34 mouse cellular contexts compared by ENCODE assay signal in the genomic region with DNA sequence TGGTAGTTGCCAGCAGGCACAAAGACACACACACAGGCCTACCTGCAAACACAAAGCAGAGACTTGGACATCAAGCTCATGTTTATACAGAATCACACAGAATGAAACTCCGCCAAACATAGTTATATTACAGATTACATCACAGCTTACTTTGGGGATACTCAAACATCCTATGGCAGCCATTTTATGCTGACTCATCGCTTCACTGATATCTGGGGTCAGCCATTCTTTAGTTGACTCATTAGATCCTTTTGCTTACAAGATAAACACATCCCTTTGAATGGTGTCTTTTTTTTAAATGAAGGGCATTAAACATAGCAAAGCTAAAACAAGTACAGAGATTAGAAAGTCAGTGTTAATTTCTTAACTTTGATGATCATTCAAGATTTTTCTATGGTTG.
"Had no signal": no experiment of that assay in that cellular context is flagged by ENCODE, and none has a peak within 500 bp of the region (broad histone marks: within the 10 kb centered on the region; RNA-seq: fewer than 3 reads in every experiment).

No protein-coding gene starts in this region.

- H3K27ac ChIP-seq: heart, embryonic 13.5 days; heart, embryonic 15.5 days; hindbrain, embryonic 10.5 days; hindbrain, embryonic 12.5 days; hindbrain, embryonic 13.5 days; hindbrain, embryonic 14.5 days; hindbrain, embryonic 15.5 days; hindbrain, postnatal 0 days; intestine, embryonic 15.5 days; kidney, embryonic 15.5 days; kidney, postnatal 0 days; layer of hippocampus, adult 2 months; left cerebral cortex, adult 2 months had no signal

- H3K9me3 ChIP-seq: heart, embryonic 13.5 days; heart, embryonic 15.5 days; hindbrain, embryonic 10.5 days; hindbrain, embryonic 12.5 days; hindbrain, embryonic 13.5 days; hindbrain, embryonic 15.5 days; intestine, embryonic 15.5 days; kidney, embryonic 15.5 days had no signal

- DNase-seq: heart, postnatal 14 days; heart, postnatal 36 days; heart, postnatal 4 days; kidney, adult 11 months; kidney, adult 18-20 months; kidney, adult 2 months; kidney, adult 8-10 months; kidney, adult 9 months; kidney, postnatal 10 days; kidney, postnatal 14 days; kidney, postnatal 25 days; kidney, postnatal 36 days; kidney, postnatal 4 days; layer of hippocampus, adult 9-11 months; layer of hippocampus, postnatal 36 days had no signal

- H3K27me3 ChIP-seq: heart, embryonic 12.5 days; heart, embryonic 13.5 days; heart, embryonic 15.5 days; hindbrain, embryonic 12.5 days; hindbrain, embryonic 13.5 days; hindbrain, embryonic 15.5 days; intestine, embryonic 15.5 days; kidney, embryonic 15.5 days had no signal

- H3K36me3 ChIP-seq: heart, embryonic 12.5 days; heart, embryonic 13.5 days; heart, embryonic 15.5 days; hindbrain, embryonic 10.5 days; hindbrain, embryonic 12.5 days; hindbrain, embryonic 13.5 days; hindbrain, embryonic 15.5 days; intestine, embryonic 15.5 days; kidney, embryonic 15.5 days had no signal

- ATAC-seq: hindbrain, embryonic 16.5 days; hindbrain, postnatal 0 days; inflammation-experienced regulatory T-cells, adult 6 months; intestine, embryonic 15.5 days; intestine, embryonic 16.5 days; intestine, postnatal 0 days had no signal

- H3K4me3 ChIP-seq: heart, embryonic 12.5 days; heart, embryonic 13.5 days; heart, embryonic 15.5 days; hindbrain, embryonic 10.5 days; hindbrain, embryonic 12.5 days; hindbrain, embryonic 13.5 days; hindbrain, embryonic 15.5 days; intestine, embryonic 15.5 days; kidney, embryonic 15.5 days; layer of hippocampus, adult 2 months; left cerebral cortex, adult 2 months had no signal

- H3K9ac ChIP-seq: heart, embryonic 12.5 days; heart, embryonic 13.5 days; heart, embryonic 15.5 days; hindbrain, embryonic 12.5 days; hindbrain, embryonic 13.5 days; hindbrain, embryonic 14.5 days; hindbrain, embryonic 15.5 days; intestine, embryonic 15.5 days; kidney, embryonic 15.5 days had no signal

- H3K4me2 ChIP-seq: heart, embryonic 11.5 days; heart, embryonic 12.5 days; heart, embryonic 13.5 days; heart, embryonic 15.5 days; hindbrain, embryonic 12.5 days; hindbrain, embryonic 13.5 days; hindbrain, embryonic 14.5 days; hindbrain, embryonic 15.5 days; intestine, embryonic 15.5 days; kidney, embryonic 15.5 days had no signal

- H3K4me1 ChIP-seq: heart, embryonic 12.5 days; heart, embryonic 13.5 days; heart, embryonic 15.5 days; hindbrain, embryonic 10.5 days; hindbrain, embryonic 12.5 days; hindbrain, embryonic 13.5 days; hindbrain, embryonic 15.5 days; intestine, embryonic 15.5 days; kidney, embryonic 15.5 days had no signal
